Mouse (Mus musculus) heart, embryonic 16.5 days (tissue): ENCODE measurements around the gene Tmem50b. TPM values are rescaled to one million over a fixed set of nuclear protein-coding genes. Genes with fewer than 3 reads are reported as not detected.

Experiments used
- ATAC-seq: fragments of 200-750 bp; cut with Nextera tagmentation; replicated peaks from 2 replicates; pipeline ENCODE4 v1.8.0; 2017; ENCODE audit warnings: moderate number of reproducible peaks; ENCODE audit not compliant: insufficient read depth, low FRiP score; ENCODE audit errors: extremely low read depth
- H3K27ac ChIP-seq: fragments of 300-500 bp; sonication (generic); 2 replicates; pipeline ENCODE4 v1.5.1; 2014; ENCODE audit warnings: mild to moderate bottlenecking, low read length, control low read depth, moderate library complexity
- H3K27me3 ChIP-seq: fragments of 300-500 bp; sonication (generic); 2 replicates; pipeline ENCODE4 v1.6.1; 2014; ENCODE audit warnings: low read length, mixed read lengths; ENCODE audit not compliant: control insufficient read depth, insufficient read depth
- H3K36me3 ChIP-seq: fragments of 300-500 bp; sonication (generic); 2 replicates; pipeline ENCODE4 v1.6.1; 2014; ENCODE audit not compliant: control insufficient read depth, insufficient read depth
- H3K4me1 ChIP-seq: fragments of 300-500 bp; sonication (generic); 2 replicates; pipeline ENCODE4 v1.6.1; 2014; ENCODE audit warnings: low read length, mixed read lengths; ENCODE audit not compliant: control insufficient read depth, insufficient read depth
- H3K4me2 ChIP-seq: fragments of 300-500 bp; sonication (generic); 2 replicates; pipeline ENCODE4 v1.6.1; 2014; ENCODE audit warnings: low read depth, mild to moderate bottlenecking, control low read depth, low read length
- H3K4me3 ChIP-seq: fragments of 300-500 bp; sonication (generic); 2 replicates; pipeline ENCODE4 v1.5.1; 2014; ENCODE audit warnings: mild to moderate bottlenecking, control low read depth, low read length
- H3K9ac ChIP-seq: fragments of 300-500 bp; sonication (generic); 2 replicates; pipeline ENCODE4 v1.6.1; 2014; ENCODE audit warnings: low read length, control low read depth
- H3K9me3 ChIP-seq: fragments of 300-500 bp; sonication (generic); replicated peaks from 2 replicates; pipeline ENCODE4 v1.6.1; 2016; ENCODE audit warnings: low read length; ENCODE audit not compliant: control insufficient read depth
- WGBS: fragments of 180-500 bp; shearing (Covaris S2); extraction: QIAGEN DNeasy Blood & Tissue Kit; methylation state at CpG from one replicate; pipeline ENCODE4 v1.1.7; 2014; 5-methylcytosine and 5-hydroxymethylcytosine counted together
- polyA plus RNA-seq: library from polyadenylated mRNA; unstranded; fragments of >200 nt; fragmentation: Nextera tagmentation; extraction: Ambion mirVana; gene quantifications from 2 replicates; pipeline ENCODE4 v1.2.1, GENCODE M21; 2015

The Tmem50b gene
- polyA plus RNA-seq, 1 experiment from 2014 or later = 74.5 TPM

DNA sequence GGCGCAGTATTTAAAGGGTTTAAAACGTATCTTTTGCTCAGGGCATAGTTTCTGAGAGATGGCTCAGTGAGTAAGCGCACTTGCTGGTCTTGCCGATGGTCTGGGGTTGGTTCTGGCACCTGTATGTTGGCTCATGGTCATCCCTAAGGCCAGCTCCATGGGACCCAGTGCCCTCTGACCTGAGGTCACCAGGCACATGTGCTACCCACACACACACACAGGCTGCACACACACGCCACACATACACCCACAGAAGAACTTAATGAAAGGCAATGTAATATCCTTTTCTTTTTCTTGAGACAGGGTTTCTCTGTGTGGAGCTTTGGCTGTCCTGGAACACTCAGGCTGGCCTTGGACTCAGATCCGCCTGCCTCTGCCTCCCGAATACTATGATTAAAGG is 35.3 kb upstream of the Tmem50b start:
- Histone ChIP-seq H3K9ac (no peak overlapping the region), H3K4me1 (no peaks in the 10 kb centered on the region), H3K36me3 (peaks cover 56% of the 10 kb centered on the region), H3K4me3 (no peak overlapping the region), H3K27ac (no peak overlapping the region), H3K4me2 (no peak overlapping the region), H3K9me3 (no peaks in the 10 kb centered on the region), H3K27me3 (no peaks in the 10 kb centered on the region)
- no peak for ATAC-seq
- WGBS = 96% methylated on average over 7 of the region's 7 CpGs

DNA sequence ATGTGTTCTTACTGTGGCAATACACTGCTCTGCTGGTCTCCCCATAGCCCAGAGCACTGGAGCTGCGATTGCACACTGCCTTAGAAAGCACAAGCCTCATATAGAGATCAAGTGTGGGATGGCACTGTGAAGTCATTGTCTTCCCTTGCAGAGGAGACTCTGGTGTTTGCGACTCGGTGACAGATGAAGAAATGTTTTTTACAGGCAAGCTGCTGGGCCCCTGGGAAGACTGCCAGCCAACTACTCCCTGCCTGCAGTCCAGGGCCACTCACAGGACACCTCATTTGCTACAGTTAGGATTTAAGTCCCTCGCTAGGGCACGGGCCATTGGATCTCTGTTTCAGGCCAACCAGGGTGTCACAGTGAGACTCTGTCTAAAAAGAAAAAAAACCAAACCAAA is 34.8 kb upstream of the Tmem50b start:
- H3K4me1 ChIP-seq = no peaks in the 10 kb centered on the region
- no peak overlapping the region for H3K4me3 ChIP-seq
- H3K9ac ChIP-seq = no peak overlapping the region
- H3K4me2 ChIP-seq = no peak overlapping the region
- WGBS = 65% methylated on average over 5 of the region's 5 CpGs
- H3K27me3 ChIP-seq = no peaks in the 10 kb centered on the region
- ATAC-seq = no peak
- peaks cover 55% of the 10 kb centered on the region for H3K36me3 ChIP-seq
- no peaks in the 10 kb centered on the region for H3K9me3 ChIP-seq
- no peak overlapping the region for H3K27ac ChIP-seq

GRCm38 (mm10) chr16:91630584-91630983 is 33.0 kb upstream of the Tmem50b start:
- 57% methylated on average over 1 of the region's 1 CpGs for WGBS
- H3K27ac ChIP-seq = no peak overlapping the region
- peaks cover 43% of the 10 kb centered on the region for H3K36me3 ChIP-seq
- H3K4me1 ChIP-seq = no peaks in the 10 kb centered on the region
- no peaks in the 10 kb centered on the region for H3K27me3 ChIP-seq
- no peak overlapping the region for H3K9ac ChIP-seq
- ATAC-seq = no peak
- no peaks in the 10 kb centered on the region for H3K9me3 ChIP-seq
- no peak overlapping the region for H3K4me3 ChIP-seq
- H3K4me2 ChIP-seq = no peak overlapping the region

DNA sequence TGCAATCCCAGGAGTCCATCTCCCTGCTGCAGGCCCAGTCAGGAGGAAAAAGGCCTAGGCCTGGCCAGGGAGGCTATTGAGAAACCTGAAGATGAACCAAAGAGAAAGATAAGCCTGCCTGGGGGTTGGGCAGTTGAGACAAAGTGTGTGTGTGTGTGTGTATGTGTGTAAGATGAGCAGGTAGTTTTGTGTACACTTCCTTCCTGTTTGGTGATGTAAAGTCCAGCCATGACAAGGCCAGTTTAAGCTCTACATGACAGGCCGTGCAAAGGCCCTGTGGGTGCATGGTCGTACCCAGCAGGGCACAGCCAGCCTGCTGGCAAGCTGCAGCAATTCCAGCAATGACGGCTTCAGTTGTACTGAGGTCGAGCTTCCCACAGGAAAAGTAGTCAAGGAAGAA is 32.1 kb upstream of the Tmem50b start:
- H3K4me3 ChIP-seq = no peak overlapping the region
- WGBS = 89% methylated on average over 4 of the region's 4 CpGs
- no peaks in the 10 kb centered on the region for H3K4me1 ChIP-seq
- no peaks in the 10 kb centered on the region for H3K9me3 ChIP-seq
- peaks cover 42% of the 10 kb centered on the region for H3K36me3 ChIP-seq
- no peak overlapping the region for H3K4me2 ChIP-seq
- ATAC-seq = no peak
- no peaks in the 10 kb centered on the region for H3K27me3 ChIP-seq
- no peak overlapping the region for H3K9ac ChIP-seq
- no peak overlapping the region for H3K27ac ChIP-seq

DNA sequence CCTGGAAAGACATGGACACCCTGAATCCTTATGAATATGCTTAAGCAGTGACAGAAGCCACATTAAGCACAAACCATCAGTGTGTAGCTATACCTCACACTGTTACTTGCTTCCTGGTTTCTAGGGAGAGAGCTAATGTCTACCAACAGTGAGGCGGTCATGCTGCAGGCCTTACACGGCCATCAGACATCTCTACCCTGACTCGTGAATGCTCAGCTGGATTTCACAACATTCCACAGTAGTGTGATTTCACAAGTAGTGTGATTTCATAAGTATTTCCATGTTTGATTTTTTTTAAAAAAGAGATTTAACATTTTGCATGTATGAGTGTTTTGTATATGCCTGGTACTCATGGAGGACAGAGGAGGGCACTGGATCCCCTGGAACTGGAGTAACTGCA is 31.1 kb upstream of the Tmem50b start:
- Histone ChIP-seq H3K4me2 (no peak overlapping the region), H3K27me3 (no peaks in the 10 kb centered on the region), H3K27ac (no peak overlapping the region), H3K4me3 (no peak overlapping the region), H3K9ac (no peak overlapping the region), H3K36me3 (peaks cover 42% of the 10 kb centered on the region), H3K9me3 (no peaks in the 10 kb centered on the region), H3K4me1 (no peaks in the 10 kb centered on the region)
- WGBS = 94% methylated on average over 3 of the region's 3 CpGs
- no peak for ATAC-seq

GRCm38 (mm10) chr16:91627831-91628230 is 30.2 kb upstream of the Tmem50b start:
- Histone ChIP-seq H3K4me2 (no peak overlapping the region), H3K36me3 (peaks cover 42% of the 10 kb centered on the region), H3K27me3 (no peaks in the 10 kb centered on the region), H3K4me3 (no peak overlapping the region), H3K4me1 (no peaks in the 10 kb centered on the region), H3K9ac (no peak overlapping the region), H3K27ac (no peak overlapping the region), H3K9me3 (no peaks in the 10 kb centered on the region)
- WGBS = 76% methylated on average over 7 of the region's 7 CpGs
- ATAC-seq = no peak

DNA sequence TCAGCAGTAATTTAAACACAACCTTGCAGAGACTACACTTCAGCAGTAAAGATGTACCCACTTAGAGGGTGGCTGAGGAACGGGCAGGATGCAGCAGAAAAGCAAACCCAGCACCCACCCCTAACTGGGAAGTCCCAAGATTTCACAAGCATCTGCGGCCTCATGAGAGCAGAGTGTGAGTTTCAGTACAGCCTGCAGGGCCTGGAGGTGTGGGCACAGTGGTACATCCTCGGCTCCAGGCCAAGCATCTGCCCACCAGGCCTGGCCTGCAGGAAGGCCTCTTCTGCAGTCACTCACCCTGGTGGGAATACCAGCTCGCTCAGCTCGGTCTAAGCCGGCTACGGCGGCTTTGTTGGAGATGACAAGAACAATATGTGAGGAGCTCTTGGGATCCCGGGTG is 25.5 kb upstream of the Tmem50b start:
- Histone ChIP-seq H3K36me3 (peaks cover 32% of the 10 kb centered on the region), H3K27ac (no peak overlapping the region), H3K27me3 (no peaks in the 10 kb centered on the region), H3K9me3 (no peaks in the 10 kb centered on the region), H3K4me3 (no peak overlapping the region), H3K4me2 (no peak overlapping the region), H3K4me1 (0 out of 2 replicates have a peak, but pooled peaks cover 2% of the 10 kb centered on the region), H3K9ac (no peak overlapping the region)
- 91% methylated on average over 9 of the region's 9 CpGs for WGBS
- no peak for ATAC-seq

- Histone ChIP-seq H3K27ac (no peak overlapping the region), H3K4me2 (no peak overlapping the region), H3K36me3 (peaks cover 24% of the 10 kb centered on the region), H3K4me3 (no peak overlapping the region), H3K9me3 (no peaks in the 10 kb centered on the region), H3K4me1 (0 out of 2 replicates have a peak, but pooled peaks cover 2% of the 10 kb centered on the region), H3K27me3 (no peaks in the 10 kb centered on the region), H3K9ac (no peak overlapping the region)
- ATAC-seq = no peak
- WGBS = 88% methylated on average over 11 of the region's 11 CpGs
These were observed 23.4 kb upstream of the Tmem50b start for GRCm38 (mm10) chr16:91620991-91621390.

GRCm38 (mm10) chr16:91620185-91620584 is 22.6 kb upstream of the Tmem50b start:
- WGBS = 90% methylated on average over 5 of the region's 5 CpGs
- H3K4me3 ChIP-seq = no peak overlapping the region
- no peak overlapping the region for H3K27ac ChIP-seq
- H3K27me3 ChIP-seq = no peaks in the 10 kb centered on the region
- peaks cover 23% of the 10 kb centered on the region for H3K36me3 ChIP-seq
- no peak overlapping the region for H3K4me2 ChIP-seq
- H3K9me3 ChIP-seq = no peaks in the 10 kb centered on the region
- H3K4me1 ChIP-seq = 0 out of 2 replicates have a peak, but pooled peaks cover 2% of the 10 kb centered on the region
- H3K9ac ChIP-seq = no peak overlapping the region
- ATAC-seq = no peak
